In the genomic region with DNA sequence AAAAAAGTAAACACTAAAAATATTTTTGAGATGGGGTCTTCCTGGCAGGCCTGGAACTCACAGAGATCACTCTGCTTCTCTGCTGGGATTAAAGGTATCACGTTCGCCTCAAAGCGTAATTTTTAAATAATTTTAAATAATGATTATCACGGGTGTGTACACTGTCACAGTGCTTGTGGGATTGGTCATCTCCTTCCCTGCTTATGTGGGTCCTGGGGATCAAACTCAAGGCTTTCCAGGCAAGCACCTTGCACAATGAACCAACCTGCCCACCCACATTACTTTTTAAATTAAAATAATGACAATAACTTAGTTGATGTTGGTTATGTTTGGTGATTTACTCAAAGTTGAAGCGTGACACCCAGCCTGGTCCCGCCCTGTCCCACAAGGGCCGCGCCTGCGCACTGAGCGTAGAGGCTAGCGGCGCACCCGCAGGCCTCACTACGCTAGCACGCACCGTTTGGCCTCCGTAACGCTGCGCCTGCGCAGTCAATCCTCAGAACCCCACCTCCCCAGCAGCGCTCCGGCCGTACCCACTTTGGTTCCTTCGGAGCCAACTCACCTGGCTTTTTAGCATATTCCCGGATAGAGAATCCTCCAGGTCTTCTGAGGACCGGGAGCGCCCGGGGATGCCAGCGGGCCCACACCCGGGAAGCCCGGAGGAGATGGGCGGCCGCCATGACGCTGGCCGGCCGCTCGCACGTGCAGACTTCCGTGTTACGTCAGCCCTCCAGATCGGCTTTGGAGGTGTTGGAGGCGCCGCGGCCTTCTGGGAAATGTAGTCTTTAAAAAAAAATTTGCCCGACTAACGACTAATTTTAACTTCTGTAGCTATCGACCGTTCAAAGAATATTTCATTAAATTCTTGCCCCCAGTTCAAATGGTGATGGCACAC, we compare ENCODE assay signal across 8 mouse cellular contexts. TPM values are rescaled to one million over a fixed set of nuclear protein-coding genes. Genes with fewer than 3 reads are reported as not detected.
DNase-seq lines count a peak whose midpoint lies in the region; ATAC-seq lines count a peak whose summit lies in the region.

A gene (minus strand): TSS at position 724 of the 895 bp plus-strand sequence.
A gene (plus strand): TSS at position 750 of the 895 bp plus-strand sequence.

- peaks cover 6% of the 10 kb centered on the region; the same call in 1 of the 2 replicates for H3K36me3 ChIP-seq in forebrain, embryonic 11.5 days (ENCODE audit: control insufficient read depth, insufficient read depth, low read length)
- peaks cover 19% of the 10 kb centered on the region for H3K36me3 ChIP-seq in heart, embryonic 16.5 days (ENCODE audit: control insufficient read depth, insufficient read depth)
- H3K36me3 ChIP-seq in liver, embryonic 15.5 days (replicated peaks), result peaks cover 38% of the 10 kb centered on the region
- H3K36me3 ChIP-seq in neural tube, embryonic 12.5 days, result peaks cover 48% of the 10 kb centered on the region

- H3K9me3 ChIP-seq in forebrain, embryonic 11.5 days (ENCODE audit: control insufficient read depth, low read length), result no peaks in the 10 kb centered on the region
- no peaks in the 10 kb centered on the region for H3K9me3 ChIP-seq in heart, embryonic 16.5 days (replicated peaks; ENCODE audit: control insufficient read depth, low read length)
- H3K9me3 ChIP-seq in liver, embryonic 15.5 days (replicated peaks), result no peaks in the 10 kb centered on the region
- H3K9me3 ChIP-seq in neural tube, embryonic 12.5 days, result no peaks in the 10 kb centered on the region

- peak within 1 kb of the TSS; percentile 85 for H3K9ac ChIP-seq in forebrain, embryonic 11.5 days (ENCODE audit: low read length)
- H3K9ac ChIP-seq in heart, embryonic 16.5 days (ENCODE audit: low read length), result peak within 1 kb of the TSS; percentile 89
- peak within 1 kb of the TSS; percentile 72 for H3K9ac ChIP-seq in liver, embryonic 15.5 days
- peak within 1 kb of the TSS; percentile 66; the same call in 1 of the 2 replicates for H3K9ac ChIP-seq in neural tube, embryonic 12.5 days

- H3K4me3 ChIP-seq in forebrain, embryonic 11.5 days (ENCODE audit: low read depth, low read length), result peak within 1 kb of the TSS; percentile 67
- peak within 1 kb of the TSS; percentile 83 for H3K4me3 ChIP-seq in heart, embryonic 16.5 days (ENCODE audit: low read length)
- peak within 1 kb of the TSS; percentile 84 for H3K4me3 ChIP-seq in liver, embryonic 15.5 days (replicated peaks)
- peak within 1 kb of the TSS; percentile 62 for H3K4me3 ChIP-seq in neural tube, embryonic 12.5 days

- peak within 1 kb of the TSS; percentile 50; the same call in 1 of the 2 replicates for H3K27ac ChIP-seq in forebrain, embryonic 11.5 days (ENCODE audit: low read depth, low read length)
- H3K27ac ChIP-seq in heart, embryonic 16.5 days (ENCODE audit: low read length), result peak within 1 kb of the TSS; percentile 92
- peak within 1 kb of the TSS; percentile 84 for H3K27ac ChIP-seq in liver, embryonic 15.5 days (replicated peaks)
- H3K27ac ChIP-seq in neural tube, embryonic 12.5 days, result no peak within 1 kb of the TSS

- peaks cover 9% of the 10 kb centered on the region; the same call in 1 of the 2 replicates for H3K4me1 ChIP-seq in forebrain, embryonic 11.5 days (replicated peaks; ENCODE audit: control insufficient read depth, insufficient read depth, low read length)
- peaks cover 10% of the 10 kb centered on the region for H3K4me1 ChIP-seq in heart, embryonic 16.5 days (ENCODE audit: control insufficient read depth, insufficient read depth, low read length)
- H3K4me1 ChIP-seq in liver, embryonic 15.5 days (replicated peaks), result peaks cover 40% of the 10 kb centered on the region
- peaks cover 17% of the 10 kb centered on the region for H3K4me1 ChIP-seq in neural tube, embryonic 12.5 days

- peak; percentile 93 to 95 for DNase-seq in CD8-positive naive resting alpha-beta T cell, adult 2 months (ENCODE audit: low read depth in 2 of 2, low spot score in 2 of 2)
- peak; percentile 95 for DNase-seq in c-Kit-positive CD71-negative TER-119-negative erythroid progenitor cells, embryonic 14.5 days (ENCODE audit: low read depth)
- DNase-seq in forebrain, embryonic 11.5 days (ENCODE audit: low spot score), result peak; percentile 97
- peak; percentile 96 to 99 for DNase-seq in kidney, postnatal 36 days
- peak; percentile 90 for DNase-seq in telencephalon, adult 2 months (ENCODE audit: low read depth, low spot score)

- peak; percentile 91 for ATAC-seq in forebrain, embryonic 11.5 days (replicated peaks; ENCODE audit: low FRiP score)
- ATAC-seq in heart, embryonic 16.5 days (replicated peaks; ENCODE audit: extremely low read depth, insufficient read depth, low FRiP score), result peak; percentile 93
- peak; percentile 95 for ATAC-seq in liver, embryonic 15.5 days (ENCODE audit: insufficient read depth)
- peak; percentile 92 for ATAC-seq in neural tube, embryonic 12.5 days (ENCODE audit: low FRiP score, low read depth)

- H3K4me2 ChIP-seq in forebrain, embryonic 11.5 days (ENCODE audit: low read depth, low read length, severe bottlenecking), result peak within 1 kb of the TSS; percentile 52
- peak within 1 kb of the TSS; percentile 84 for H3K4me2 ChIP-seq in heart, embryonic 16.5 days (ENCODE audit: low read depth, low read length)
- peak within 1 kb of the TSS; percentile 74 for H3K4me2 ChIP-seq in liver, embryonic 15.5 days
- H3K4me2 ChIP-seq in neural tube, embryonic 12.5 days (replicated peaks), result peak within 1 kb of the TSS; percentile 85

- WGBS in forebrain, embryonic 11.5 days, result under 1% methylated on average over 48 of the region's 48 CpGs
- whole genome bisulfite sequencing in heart, embryonic 16.5 days, result under 1% methylated on average over 48 of the region's 48 CpGs
- WGBS in liver, embryonic 15.5 days (ENCODE audit: insufficient replicate concordance), result under 1% methylated on average over 48 of the region's 48 CpGs
- WGBS in neural tube, embryonic 12.5 days, result under 1% methylated on average over 48 of the region's 48 CpGs

- no peaks in the 10 kb centered on the region for H3K27me3 ChIP-seq in forebrain, embryonic 11.5 days (ENCODE audit: control insufficient read depth, insufficient read depth, low read length)
- H3K27me3 ChIP-seq in heart, embryonic 16.5 days (ENCODE audit: control insufficient read depth, insufficient read depth, low read length), result no peaks in the 10 kb centered on the region
- no peaks in the 10 kb centered on the region for H3K27me3 ChIP-seq in liver, embryonic 15.5 days
- H3K27me3 ChIP-seq in neural tube, embryonic 12.5 days (replicated peaks), result no peaks in the 10 kb centered on the region

RNA-seq across cellular contexts. Expression of the first gene that starts in this region (rescaled TPM):
- 147 and 154 TPM in 2 replicates for polyA plus RNA-seq in forebrain, embryonic 11.5 days (2014; fragmentation: Nextera tagmentation; extraction: Ambion mirVana)
- 230 TPM in 2 replicates for polyA plus RNA-seq in heart, embryonic 16.5 days (2015; fragmentation: Nextera tagmentation; extraction: Ambion mirVana)
- 78.7 and 92.2 TPM in 2 replicates for polyA plus RNA-seq in liver, embryonic 15.5 days (2015; fragmentation: Nextera tagmentation; extraction: Ambion mirVana)
- 157 and 176 TPM in 2 replicates for polyA plus RNA-seq in neural tube, embryonic 12.5 days (2016; fragmentation: Nextera tagmentation; extraction: Ambion mirVana)

RNA-seq across cellular contexts. Expression of the second gene that starts in this region (rescaled TPM):
- 36.2 and 42.0 TPM in 2 replicates for polyA plus RNA-seq in forebrain, embryonic 11.5 days (2014; fragmentation: Nextera tagmentation; extraction: Ambion mirVana)
- polyA plus RNA-seq in heart, embryonic 16.5 days (2015; fragmentation: Nextera tagmentation; extraction: Ambion mirVana), result 62.7 and 63.0 TPM in 2 replicates
- 24.0 and 27.3 TPM in 2 replicates for polyA plus RNA-seq in liver, embryonic 15.5 days (2015; fragmentation: Nextera tagmentation; extraction: Ambion mirVana)
- polyA plus RNA-seq in neural tube, embryonic 12.5 days (2016; fragmentation: Nextera tagmentation; extraction: Ambion mirVana), result 35.9 and 36.4 TPM in 2 replicates
